Mouse (Mus musculus) testis, postnatal 10 days (tissue): ENCODE results near the gene Igf2.

Source experiments
- DNase-seq: peaks from one replicate; pipeline ENCODE4 v3.0.0; 2021; ENCODE audit warnings: low spot score

The Igf2 gene

DNA sequence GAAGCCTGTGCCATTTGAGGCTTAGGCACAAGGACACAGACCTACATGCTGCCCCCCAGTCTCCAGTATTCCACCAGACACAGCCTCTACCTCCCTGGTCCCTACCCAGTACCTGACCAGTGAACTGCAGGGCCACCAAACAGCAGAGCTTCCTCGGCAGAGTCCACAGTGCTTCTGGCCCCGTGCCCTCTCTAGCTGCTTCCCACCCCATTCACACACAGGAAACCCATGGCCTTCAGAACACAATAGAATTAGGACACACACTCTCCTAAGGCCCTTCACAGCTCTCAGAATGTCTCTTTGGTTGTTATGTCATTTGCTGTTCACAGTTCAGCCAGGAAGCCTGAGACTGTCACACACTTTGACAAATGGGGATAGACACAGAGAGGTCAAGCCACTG lies at the start of gene Igf2:
TSS of gene Igf2 (minus strand) at position 158 of the 400 bp plus-strand sequence.
- no peak for DNase-seq

DNA sequence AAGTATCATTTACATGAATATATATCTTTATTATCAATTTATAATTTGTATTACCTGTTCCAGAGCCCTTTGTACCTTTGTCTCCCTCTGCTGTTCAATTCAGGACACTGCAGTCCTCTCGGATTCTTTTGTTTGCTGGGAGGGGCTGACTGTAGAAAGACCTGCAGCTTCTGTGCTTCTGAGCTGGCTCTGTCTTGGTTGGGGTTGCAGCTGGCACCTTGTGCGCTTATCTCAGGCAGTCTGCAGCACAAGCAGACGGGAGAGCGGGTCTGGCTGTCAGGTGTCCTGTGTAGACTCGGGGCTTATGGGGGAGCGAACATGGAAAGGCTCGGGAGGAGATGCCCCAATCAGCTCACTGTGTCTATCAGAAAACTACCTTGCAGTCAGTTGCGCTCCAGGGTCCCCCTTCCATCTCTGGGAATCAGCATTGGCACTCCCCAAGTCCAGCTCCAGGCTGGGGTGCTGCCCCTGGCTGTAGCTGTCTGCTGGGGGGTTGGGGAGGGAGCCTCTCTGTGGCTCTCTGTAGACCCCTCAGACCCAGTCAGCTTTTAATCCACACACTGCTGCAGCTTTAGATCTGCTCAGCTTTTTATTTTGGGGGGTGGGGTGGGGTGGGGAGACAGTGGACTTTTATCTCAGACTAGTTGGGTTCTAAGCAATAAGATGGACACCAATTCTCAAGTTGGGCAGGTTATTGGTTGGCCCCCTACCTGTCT lies 48.3 kb upstream of the Igf2 start:
- peak; percentile 53 for DNase-seq

DNA sequence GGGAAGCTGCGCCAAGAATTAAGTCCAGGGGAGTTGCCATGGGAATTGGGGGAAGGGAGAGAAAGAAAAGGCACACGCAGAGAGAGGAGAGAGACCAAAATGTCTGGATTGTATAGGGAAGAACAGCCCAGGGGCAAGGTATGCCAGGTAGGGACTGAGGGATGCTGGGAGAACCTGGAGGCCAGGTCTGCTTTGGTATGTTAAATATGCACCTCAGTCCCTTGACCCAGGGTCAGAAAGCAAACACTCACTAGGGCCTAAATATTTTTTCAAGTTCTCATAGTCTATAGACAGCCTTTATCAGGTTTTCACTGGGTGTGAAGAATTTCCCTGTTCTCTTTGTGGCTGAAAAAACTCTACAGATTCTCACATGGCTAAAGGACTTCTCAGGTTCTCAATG lies 40.3 kb upstream of the Igf2 start:
- DNase-seq = no peak

DNA sequence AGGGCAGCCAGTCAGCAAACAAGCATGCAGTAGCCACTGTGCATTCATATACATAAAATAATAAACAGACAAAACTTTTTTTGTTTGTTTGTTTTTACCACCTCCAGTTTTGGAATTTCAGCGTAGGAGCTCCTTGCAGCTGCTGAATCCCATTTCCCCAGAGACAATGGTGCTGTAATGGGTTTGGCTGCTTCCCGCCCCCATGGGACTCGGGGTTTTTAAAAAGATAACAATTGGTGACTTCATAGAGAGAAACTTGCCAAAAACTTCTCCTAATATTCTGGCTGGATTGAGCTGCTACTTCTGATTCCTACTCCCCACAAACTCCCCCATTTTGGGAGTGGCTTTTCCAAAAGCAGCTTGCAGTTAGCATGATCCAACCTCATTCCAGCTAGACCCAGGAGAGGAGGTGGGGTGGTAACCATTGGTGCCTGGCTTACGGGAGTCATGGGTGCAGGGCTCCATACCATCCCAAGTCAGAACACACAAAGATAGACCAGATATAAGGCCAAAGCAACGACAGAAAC lies 32.8 kb upstream of the Igf2 start:
- peak; percentile 40 for DNase-seq

DNA sequence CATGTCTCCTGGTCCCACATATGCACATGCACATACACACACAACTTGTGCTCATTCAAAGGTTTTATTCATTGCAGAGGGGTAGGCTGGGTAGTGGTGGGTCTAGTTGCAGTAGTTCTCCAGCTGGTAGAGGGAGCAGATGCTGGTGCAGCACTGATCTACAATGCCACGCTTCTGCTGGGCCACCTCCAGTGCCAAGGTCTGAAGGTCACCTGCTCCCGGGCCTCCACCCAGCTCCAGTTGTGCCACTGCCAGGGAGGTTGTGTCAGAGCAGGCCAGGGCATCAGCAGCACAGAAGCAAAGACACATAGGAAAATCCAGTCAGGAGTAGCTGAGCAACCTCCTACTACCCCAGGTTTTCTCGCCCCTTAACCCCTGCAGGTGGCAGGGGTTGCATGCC lies 12.0 kb upstream of the Igf2 start:
- no peak for DNase-seq

DNA sequence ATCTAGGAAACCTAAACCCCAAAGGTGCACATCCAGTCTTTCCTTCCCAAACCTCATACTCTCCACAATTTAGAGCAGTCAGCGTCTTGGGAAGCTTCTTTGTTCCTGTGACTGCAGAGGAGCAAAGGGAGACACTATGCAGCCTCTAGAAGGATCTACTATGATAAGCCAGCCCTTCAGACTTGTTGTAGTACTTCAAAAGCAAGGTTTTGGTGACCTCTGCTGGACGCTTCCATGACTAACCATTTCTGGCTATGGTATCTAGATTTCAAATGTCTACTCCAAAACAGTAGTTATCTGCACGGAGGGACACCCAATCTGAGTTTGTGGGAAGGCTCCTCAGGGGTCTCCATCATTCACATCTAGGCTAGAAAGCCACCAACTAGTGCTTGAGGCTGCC lies 9.0 kb upstream of the Igf2 start:
- peak; percentile 76 for DNase-seq

DNA sequence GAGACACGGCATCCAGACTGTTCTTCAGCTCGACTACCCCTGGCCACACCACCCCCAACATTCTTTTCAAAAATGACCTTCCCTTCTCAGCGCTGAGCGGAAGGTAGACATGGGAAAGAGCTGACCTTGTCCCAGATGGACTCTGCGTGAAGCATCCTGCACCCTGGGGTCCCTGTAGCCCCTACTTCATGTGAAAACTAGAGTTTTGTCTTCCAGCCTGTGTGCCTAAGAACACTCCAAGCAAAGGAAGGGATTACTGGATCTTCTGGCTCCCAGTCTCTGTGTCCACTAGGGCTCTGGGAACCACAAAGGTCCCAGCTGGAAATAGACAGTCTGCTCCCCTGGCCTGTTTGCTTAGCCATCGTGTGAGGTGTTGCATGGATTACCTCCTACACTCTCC lies 8.5 kb upstream of the Igf2 start:
- DNase-seq = peak; percentile 33

DNA sequence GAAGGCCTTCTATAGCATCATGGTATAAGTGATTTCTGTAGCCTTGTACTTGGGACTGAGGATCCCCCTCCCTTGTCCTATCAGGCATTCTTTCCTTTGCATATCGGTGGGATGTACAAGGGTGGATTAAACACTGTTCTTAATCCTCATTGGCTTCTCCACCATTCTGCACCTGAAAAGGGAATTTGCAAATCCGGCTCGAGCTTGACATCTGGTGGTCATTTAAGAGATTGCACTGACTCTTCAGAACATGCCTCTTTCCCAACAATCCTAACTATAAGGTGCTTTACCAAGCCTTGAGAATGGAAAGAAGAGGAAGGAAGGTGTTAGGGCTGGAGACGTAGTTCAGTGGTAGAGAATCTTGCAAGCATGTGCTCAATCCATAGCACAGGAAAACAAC lies 5.5 kb upstream of the Igf2 start:
- peak; percentile 73 for DNase-seq

DNA sequence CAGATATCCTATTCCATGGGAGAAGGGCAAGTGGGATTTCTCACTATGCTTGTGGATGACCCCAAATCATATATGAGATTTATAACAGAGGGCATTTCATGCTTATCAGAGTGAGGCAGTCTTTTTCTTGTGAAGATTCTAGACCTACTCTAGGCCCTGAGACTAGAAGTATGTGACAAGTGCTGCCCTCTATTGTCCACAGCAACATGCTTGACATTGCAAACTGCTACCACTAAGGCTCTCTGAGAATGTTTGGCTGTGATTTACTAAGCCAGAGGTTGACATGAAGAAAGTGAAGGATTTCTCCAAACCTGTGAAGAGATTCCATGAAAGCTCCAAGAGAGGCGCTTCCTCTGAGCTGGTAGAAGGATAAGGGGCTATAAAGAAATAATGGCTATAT lies 4.5 kb upstream of the Igf2 start:
- no peak for DNase-seq

DNA sequence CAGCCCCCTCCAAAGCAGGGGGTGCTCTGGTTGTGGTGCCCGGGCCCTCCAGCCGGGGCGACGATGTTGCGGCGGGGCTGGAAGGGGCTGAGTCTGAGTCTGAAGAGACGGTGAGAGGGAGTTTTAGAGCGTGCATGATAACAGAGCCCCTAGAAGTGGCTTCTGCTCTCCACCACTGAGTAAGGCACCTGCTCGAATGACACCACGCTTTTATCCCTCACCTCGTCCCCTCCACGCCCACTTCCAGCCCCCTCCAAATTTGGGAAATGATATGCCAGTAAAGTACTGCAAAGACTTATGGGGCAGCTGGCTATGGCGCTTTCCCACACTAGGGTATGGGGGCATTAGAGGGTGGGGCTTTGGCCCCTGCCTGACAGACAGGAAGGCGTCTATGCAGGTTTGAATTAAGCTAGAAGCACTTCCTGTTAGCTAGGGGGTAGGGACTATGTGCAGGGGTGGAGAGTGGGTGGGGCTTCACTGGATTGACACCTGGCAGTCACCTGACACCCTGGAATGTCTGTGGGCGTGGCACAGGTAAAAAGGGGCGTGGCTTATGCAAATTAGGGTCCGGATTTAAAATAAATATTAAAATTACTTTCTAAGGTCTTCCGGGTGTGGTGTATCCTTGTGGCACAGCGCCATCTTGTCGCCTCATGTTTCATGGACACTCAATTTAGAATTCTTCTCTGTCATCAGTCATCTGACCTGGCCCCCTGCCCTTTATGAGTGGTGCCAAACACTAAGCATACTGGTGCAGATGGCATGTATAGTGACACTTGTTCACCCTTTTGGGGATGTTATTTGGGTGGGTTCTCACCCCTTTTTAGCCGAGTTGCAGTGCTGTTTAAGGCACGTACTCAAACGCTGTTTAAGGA lies 3.4 kb upstream of the Igf2 start, which contains the start of gene Gm49394:
TSS of gene Gm49394 (minus strand) at position 192 of the 875 bp plus-strand sequence.
- peak; percentile 63 for DNase-seq

DNA sequence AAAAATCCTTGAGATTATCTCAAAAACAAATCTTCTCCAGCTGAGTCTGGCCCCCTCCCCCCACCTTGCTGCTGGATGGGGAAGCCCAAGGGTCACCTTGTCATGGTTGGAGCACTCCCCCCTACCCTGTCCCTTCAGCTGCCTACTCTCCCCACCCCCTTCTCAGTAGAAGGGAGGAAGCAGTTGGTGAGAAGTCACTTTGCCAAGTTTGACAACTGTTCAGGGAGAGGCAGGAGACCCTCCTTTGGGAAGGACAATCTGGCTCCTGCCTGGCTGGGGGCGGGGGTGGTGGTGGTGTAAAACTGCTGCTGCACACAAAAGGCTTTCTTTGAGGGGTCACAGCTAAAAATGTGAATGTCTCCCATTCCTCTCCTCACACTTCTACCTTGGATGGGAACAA lies 1.7 kb upstream of the Igf2 start:
- DNase-seq = no peak

DNA sequence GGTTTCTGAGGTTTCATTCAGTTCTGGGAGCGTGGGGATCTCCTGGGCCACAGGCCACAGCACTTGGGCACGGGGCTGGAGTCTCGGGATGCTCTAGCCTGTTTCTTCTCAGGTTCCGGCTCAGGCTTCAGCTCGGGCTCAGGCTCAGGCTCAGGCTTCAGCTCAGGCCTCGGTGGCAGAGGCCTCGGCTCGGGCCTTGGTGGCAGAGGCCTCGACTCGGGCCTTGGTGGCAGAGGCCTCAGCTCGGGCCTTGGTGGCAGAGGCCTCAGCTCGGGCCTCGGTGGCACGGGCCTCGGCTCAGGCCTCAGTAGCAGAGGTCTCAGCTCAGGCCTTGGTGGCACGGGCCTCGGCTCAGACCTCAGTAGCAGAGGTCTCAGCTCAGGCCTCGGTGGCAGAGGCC lies 905 bp upstream of the Igf2 start:
- no peak for DNase-seq

DNA sequence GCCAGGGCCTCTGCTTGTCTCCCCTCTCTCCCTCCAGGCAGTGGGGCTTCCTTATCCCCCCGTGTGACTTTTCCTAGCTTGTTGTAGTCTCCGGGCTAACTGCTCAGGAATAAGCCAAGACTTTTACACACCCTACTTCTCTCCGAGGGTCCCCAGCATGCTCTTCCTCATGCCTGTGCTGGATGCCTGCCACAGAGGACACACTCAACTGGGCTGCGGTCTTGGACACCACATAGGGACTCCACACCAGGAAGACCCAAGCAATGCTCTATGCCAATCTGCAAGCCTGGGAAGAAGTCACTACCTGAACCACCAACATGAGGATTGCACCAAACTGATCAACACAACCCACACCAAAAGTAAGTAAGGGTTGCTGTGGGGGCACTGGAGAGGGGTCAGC lies 507 bp downstream of the Igf2 start:
- no peak for DNase-seq

DNA sequence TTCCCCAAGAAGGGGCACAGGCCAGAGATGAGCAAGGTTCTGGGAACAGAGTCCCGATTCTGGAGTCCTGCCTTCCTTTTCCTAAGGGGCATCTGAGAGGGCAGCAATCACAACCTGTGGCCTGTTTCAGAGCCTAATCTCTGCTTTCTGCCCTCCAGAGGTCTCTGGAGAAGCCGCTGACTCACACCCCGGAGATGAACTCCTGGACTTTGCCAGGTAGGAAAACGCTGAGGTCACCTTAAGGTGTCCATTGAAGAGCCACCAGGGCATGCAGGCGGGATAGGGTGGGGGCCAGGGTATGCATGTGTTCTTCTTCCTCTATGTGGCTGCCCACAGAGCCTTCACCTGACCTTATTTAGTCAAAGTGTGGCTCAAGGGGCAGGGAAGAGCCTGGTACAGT lies 1.3 kb downstream of the Igf2 start:
- no peak for DNase-seq

DNA sequence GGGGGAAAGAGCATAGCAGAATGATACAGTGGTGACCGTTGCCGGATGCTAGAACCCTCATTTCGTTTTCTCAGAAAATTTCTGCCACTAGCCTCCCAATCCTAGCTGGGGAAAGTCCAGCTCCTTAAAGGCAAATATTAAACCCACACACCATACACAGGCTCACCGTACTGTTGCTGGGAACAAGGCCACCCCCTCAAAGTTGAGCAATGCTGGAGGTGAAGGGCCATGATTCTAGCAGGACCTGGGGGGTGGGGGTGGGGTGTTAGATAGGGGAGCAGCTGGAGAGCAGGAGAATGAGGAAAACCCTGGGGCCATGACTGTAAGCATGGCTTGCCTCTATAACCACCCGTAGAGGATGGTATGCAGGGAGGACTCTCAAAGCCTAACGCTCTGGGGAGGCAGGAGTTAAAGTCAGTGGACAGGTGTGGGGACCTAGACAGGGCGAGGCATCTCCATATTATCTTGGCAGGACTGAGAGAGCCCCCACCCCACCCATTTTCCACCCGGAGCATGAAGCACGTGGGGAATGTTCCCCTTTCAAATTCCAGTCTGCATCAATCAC lies 2.1 kb downstream of the Igf2 start:
- no peak for DNase-seq

DNA sequence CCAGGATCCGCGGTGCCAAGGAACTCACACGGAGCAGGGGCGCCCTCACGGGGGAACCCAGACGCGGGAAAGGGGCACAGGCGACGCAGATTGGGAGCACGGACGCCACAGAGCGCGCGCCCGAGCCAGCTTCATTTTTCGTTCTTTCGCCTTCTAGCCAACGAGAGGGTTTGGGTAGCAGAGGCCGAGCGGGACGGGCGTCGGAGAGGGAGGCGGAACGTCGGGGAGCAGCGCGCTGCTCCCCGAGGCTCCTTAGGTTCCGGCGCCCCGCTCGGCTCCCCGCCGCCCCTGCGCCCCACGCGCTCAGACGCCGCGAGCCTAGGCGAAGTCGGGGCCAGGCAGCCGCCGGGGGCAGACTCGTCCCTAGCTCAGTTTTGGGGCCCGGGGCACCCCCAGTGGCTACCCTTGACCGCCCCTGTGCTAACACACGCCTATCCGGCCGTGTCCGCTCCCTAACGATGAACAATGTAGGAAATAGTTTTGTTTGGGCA lies 2.6 kb downstream of the Igf2 start:
- no peak for DNase-seq

DNA sequence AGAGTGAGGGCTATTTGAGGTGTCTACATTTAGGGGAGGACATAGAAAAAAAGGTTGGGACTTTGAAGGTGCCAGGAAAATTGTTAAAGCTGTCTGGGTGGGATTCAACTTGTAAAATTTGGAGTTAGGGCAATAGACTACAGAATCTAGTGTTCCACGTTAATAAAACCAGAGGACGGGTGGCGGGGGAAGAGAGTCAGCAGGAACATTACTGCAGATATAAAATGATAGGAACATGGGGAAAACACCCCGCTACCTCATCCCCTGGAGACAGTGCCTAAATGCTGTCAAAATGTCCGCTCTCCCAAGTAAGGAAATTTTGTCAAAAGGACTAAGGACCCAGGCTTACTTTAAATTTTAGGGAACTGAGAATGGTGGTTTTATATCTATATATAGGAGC lies 3.5 kb downstream of the Igf2 start:
- DNase-seq = no peak

DNA sequence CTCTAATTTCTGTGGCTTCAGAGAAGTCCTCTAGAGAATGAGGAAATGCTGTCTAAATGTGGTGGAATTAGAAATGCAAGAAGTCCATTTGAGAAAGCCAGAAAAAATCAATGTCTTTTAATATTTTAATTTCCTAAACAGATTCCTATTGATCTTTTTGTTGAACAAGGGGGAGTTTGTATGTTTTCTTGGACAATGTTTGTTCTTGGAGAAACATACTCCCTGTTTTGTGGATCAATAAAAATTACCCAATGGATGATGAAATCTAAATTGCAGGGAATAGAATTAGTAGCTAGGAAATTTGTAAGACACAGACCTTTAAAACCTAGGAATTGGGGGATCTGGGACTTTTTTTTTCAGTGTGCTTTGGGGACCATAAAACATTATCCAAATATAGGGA lies 4.8 kb downstream of the Igf2 start:
- DNase-seq = no peak

DNA sequence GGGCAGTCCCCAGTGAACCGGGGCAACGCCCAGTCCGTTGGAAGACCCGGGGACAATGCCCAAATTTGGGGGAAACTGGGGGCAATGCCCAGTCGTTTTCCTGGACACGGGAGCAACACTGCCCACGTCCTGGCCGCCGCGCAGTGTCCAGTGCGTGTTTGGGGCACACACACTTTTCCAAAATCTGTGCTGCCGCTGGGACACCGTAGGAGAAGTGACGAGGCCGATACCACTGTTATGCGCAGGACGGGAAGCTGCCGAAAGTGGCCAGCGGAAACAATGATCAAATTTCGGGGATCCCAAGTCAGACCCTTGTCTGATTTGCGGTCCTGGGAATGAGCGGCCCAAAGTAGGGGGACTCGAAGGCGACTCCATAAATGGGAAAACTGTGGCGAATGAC lies 5.6 kb downstream of the Igf2 start:
- no peak for DNase-seq

DNA sequence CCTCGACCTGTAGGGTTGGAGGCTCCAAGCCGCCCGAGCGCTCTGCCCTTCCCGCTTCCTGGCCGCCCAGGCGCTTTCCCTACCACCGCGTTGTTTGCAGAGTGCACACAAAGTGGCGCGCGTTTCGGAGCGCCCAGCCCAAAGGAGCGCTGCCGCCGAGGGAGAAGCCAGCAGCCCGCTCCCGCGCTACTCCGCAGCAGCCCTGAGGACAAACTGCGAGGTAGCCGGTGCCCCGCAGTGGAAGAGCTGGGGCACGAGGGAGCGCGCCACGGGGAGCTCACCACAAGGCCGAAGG lies 6.0 kb downstream of the Igf2 start:
- no peak for DNase-seq

DNA sequence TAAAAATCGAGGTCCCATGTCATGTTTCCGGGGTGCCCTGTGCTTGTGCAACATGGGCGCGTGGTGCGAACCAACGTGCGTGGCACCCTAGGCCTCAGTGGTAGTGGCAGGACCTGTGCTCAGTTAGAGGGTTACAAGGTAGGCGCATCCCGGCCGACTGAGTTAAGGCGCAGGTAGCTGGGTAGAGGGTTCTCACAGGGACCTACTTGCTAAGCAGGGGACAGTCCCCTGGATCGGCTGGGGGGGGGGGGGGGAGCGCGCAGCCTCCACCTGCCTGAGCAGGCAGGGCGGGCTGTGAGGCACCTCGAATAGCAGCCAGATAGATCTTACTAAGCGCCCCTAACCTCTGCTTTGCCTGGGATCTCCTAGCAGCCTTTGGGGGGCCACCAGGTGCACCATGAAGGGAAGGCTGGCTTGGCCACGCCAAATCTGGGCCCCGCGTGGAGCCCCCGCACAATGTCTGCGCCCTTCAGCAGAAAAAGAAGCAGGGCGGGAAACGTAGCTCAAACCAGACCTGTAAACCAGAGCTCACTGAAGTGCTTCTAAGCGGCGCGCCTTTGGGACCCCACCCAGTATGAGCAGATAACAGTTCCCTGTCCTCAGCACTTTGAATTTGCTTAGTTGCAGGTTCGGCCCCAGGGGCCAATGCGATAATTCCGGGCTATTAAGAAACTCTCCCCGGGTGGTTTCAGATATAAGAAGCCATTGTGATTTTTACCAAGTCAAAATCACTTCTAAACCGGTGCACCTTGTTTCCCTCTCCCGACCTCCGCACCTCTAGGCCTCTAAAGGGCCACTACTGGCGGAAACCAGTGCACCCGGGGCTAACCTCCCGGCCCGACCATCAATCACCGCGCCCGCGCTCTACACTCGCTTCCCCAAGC lies 6.6 kb downstream of the Igf2 start:
- DNase-seq = no peak

DNA sequence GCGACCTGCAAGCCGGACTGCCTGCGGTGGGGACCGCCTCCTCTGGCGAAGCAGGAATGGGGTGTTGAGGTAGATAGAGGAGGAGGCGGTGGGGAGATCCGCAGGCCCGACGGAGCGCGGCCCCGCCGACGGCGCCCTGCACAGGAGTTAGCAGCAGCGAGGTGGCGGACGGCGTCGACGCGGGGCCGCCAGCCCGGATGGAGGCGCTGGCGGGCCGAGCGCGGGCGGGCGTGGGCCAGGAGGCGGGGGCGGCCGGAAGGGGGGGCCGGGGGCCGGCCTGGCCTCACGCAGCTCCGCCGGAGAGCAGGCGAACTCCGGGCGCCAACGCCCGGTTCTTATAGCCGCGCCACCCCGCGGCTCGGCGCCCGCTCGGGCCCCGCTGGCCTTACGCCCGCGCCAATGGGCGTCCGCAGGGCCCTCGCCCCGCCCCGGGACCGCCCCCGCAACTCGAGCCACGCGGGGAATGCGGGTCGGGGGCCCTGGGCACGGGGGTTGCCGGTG lies 7.4 kb downstream of the Igf2 start:
- peak; percentile 70 for DNase-seq
